Mouse (Mus musculus): ENCODE measurements around the gene Tatdn3.

GRCm38 (mm10) chr1:191083230-191083629, 20.5 kb upstream of the Tatdn3 start:
- TF ChIP-seq GATA1 (IDR thresholded peaks at IDR 0.05; ENCODE audit: borderline replicate concordance, low read length) (no peak), FLI1 (IDR thresholded peaks at IDR 0.05; ENCODE audit: low read length) (no peak)
